ENCODE assay signal across 8 mouse cellular contexts in genomic region chr12:73112326-73113087, GRCm38 (mm10). TPM values are rescaled to one million over a fixed set of nuclear protein-coding genes. Genes with fewer than 3 reads are reported as not detected.
DNase-seq lines count a peak whose midpoint lies in the region; ATAC-seq and TF ChIP-seq lines count a peak whose summit lies in the region.

No protein-coding gene starts in this region.

- no peaks in the 10 kb centered on the region for H3K9me3 ChIP-seq in hindbrain, postnatal 0 days (ENCODE audit: low read length)
- H3K9me3 ChIP-seq in limb, embryonic 10.5 days (replicated peaks): no peaks in the 10 kb centered on the region
- H3K9me3 ChIP-seq in midbrain, embryonic 11.5 days (ENCODE audit: control insufficient read depth, low read length): no peaks in the 10 kb centered on the region
- H3K9me3 ChIP-seq in stomach, postnatal 0 days (ENCODE audit: control insufficient read depth, low read length): no peaks in the 10 kb centered on the region

- H3K4me2 ChIP-seq in hindbrain, postnatal 0 days (ENCODE audit: low read depth, low read length): peak overlapping the region; percentile 99
- peak overlapping the region; percentile 99 for H3K4me2 ChIP-seq in midbrain, embryonic 11.5 days
- H3K4me2 ChIP-seq in stomach, postnatal 0 days (replicated peaks; ENCODE audit: low read depth): peak overlapping the region; percentile 98

- ATAC-seq in hindbrain, postnatal 0 days: peak; percentile 67
- peak; percentile 66 for ATAC-seq in midbrain, embryonic 11.5 days (ENCODE audit: low FRiP score)
- ATAC-seq in stomach, postnatal 0 days (ENCODE audit: low FRiP score, low TSS enrichment): peak; percentile 45

- TF ChIP-seq CTCF in hindbrain, postnatal 0 days (IDR thresholded peaks at IDR 0.05; ENCODE audit: low read depth): no peak
- no peak for TF ChIP-seq CTCF in stomach, postnatal 0 days (IDR thresholded peaks at IDR 0.05; ENCODE audit: low read depth)

- WGBS in hindbrain, postnatal 0 days: under 1% methylated on average over 66 of the region's 71 CpGs
- under 1% methylated on average over 70 of the region's 71 CpGs for WGBS in limb, embryonic 10.5 days
- under 1% methylated on average over 70 of the region's 71 CpGs for WGBS in midbrain, embryonic 11.5 days
- under 1% methylated on average over 68 of the region's 71 CpGs for WGBS in stomach, postnatal 0 days

- H3K36me3 ChIP-seq in hindbrain, postnatal 0 days (ENCODE audit: insufficient read depth, low read length): no peaks in the 10 kb centered on the region
- peaks cover 25% of the 10 kb centered on the region for H3K36me3 ChIP-seq in limb, embryonic 10.5 days
- no peaks in the 10 kb centered on the region for H3K36me3 ChIP-seq in midbrain, embryonic 11.5 days (ENCODE audit: control insufficient read depth, insufficient read depth, low read length)
- no peaks in the 10 kb centered on the region for H3K36me3 ChIP-seq in stomach, postnatal 0 days (ENCODE audit: control insufficient read depth, insufficient read depth, low read length)

- TF ChIP-seq EP300 in stomach, postnatal 0 days (optimal IDR thresholded peaks at IDR 0.05): no peak

- H3K4me3 ChIP-seq in hindbrain, postnatal 0 days (ENCODE audit: low read length): peak overlapping the region; percentile 70
- peak overlapping the region; percentile 81 for H3K4me3 ChIP-seq in limb, embryonic 10.5 days
- H3K4me3 ChIP-seq in midbrain, embryonic 11.5 days (ENCODE audit: low read depth, low read length): peak overlapping the region; percentile 69
- peak overlapping the region; percentile 62 for H3K4me3 ChIP-seq in stomach, postnatal 0 days (ENCODE audit: low read depth, low read length)

- H3K27me3 ChIP-seq in hindbrain, postnatal 0 days (ENCODE audit: insufficient read depth, low read length): no peaks in the 10 kb centered on the region
- H3K27me3 ChIP-seq in limb, embryonic 10.5 days (ENCODE audit: low read depth, poor library complexity, severe bottlenecking): no peaks in the 10 kb centered on the region
- H3K27me3 ChIP-seq in midbrain, embryonic 11.5 days (ENCODE audit: control insufficient read depth, insufficient read depth, low read length): peaks cover 4% of the 10 kb centered on the region; the same call in 1 of the 2 replicates
- peaks cover 3% of the 10 kb centered on the region; the same call in 1 of the 2 replicates for H3K27me3 ChIP-seq in stomach, postnatal 0 days (ENCODE audit: control insufficient read depth, insufficient read depth, low read length)

- peak; percentile 38 for DNase-seq in ovary, postnatal 10 days (ENCODE audit: low spot score)
- no peak for DNase-seq in ovary, adult 18-20 months (ENCODE audit: low spot score)
- DNase-seq in cerebellum, adult 9-10 months: peak; percentile 55
- peak; percentile 45 for DNase-seq in gastrocnemius, adult 18-20 months (ENCODE audit: low spot score)
- DNase-seq in hindbrain, postnatal 0 days (ENCODE audit: low spot score): peak; percentile 47
- peak; percentile 75 for DNase-seq in limb, embryonic 10.5 days (ENCODE audit: low spot score)
- peak; percentile 97 for DNase-seq in midbrain, embryonic 11.5 days (ENCODE audit: low spot score, missing footprints)
- DNase-seq in stomach, postnatal 0 days (ENCODE audit: low spot score): peak; percentile 55

- H3K27ac ChIP-seq in hindbrain, postnatal 0 days: no peak overlapping the region; the same call in 1 of the 2 replicates
- H3K27ac ChIP-seq in limb, embryonic 10.5 days: peak overlapping the region; percentile 97
- H3K27ac ChIP-seq in midbrain, embryonic 11.5 days (ENCODE audit: low read depth, low read length): peak overlapping the region; percentile 63
- H3K27ac ChIP-seq in stomach, postnatal 0 days (replicated peaks): no peak overlapping the region

- peak overlapping the region; percentile 40 for H3K9ac ChIP-seq in hindbrain, postnatal 0 days (replicated peaks; ENCODE audit: low read length)
- peak overlapping the region; percentile 78 for H3K9ac ChIP-seq in midbrain, embryonic 11.5 days (ENCODE audit: low read length)
- H3K9ac ChIP-seq in stomach, postnatal 0 days (ENCODE audit: low read length): peak overlapping the region; percentile 58

- no peaks in the 10 kb centered on the region; the same call in 1 of the 2 replicates for H3K4me1 ChIP-seq in hindbrain, postnatal 0 days (ENCODE audit: insufficient read depth, low read length)
- peaks cover 44% of the 10 kb centered on the region for H3K4me1 ChIP-seq in limb, embryonic 10.5 days
- peaks cover 16% of the 10 kb centered on the region for H3K4me1 ChIP-seq in midbrain, embryonic 11.5 days (ENCODE audit: control insufficient read depth, insufficient read depth, low read length)
- H3K4me1 ChIP-seq in stomach, postnatal 0 days (replicated peaks; ENCODE audit: control insufficient read depth, insufficient read depth): peaks cover 6% of the 10 kb centered on the region; the same call in 1 of the 2 replicates

RNA-seq across cellular contexts. Expression of gene Six4, which starts 0.7 kb away (rescaled TPM):
- 10 to 100 TPM; 13.9 to 16.3 TPM for total RNA-seq in gastrocnemius, adult 18-20 months (2021)
- total RNA-seq in hindbrain, postnatal 0 days (2014; rRNA removed): 1.6 and 1.8 TPM in 2 replicates
- polyA plus RNA-seq in hindbrain, postnatal 0 days (2015; fragmentation: Nextera tagmentation; extraction: Ambion mirVana): 0.15 and 0.26 TPM in 2 replicates
- polyA plus RNA-seq in limb, embryonic 10.5 days (2016; fragmentation: Nextera tagmentation; extraction: Ambion mirVana): 17.2 and 20.8 TPM in 2 replicates
- polyA plus RNA-seq in midbrain, embryonic 11.5 days (2014; fragmentation: Nextera tagmentation; extraction: Ambion mirVana): 2.9 and 3.0 TPM in 2 replicates
- 0.13 and 0.17 TPM in 2 replicates for polyA plus RNA-seq in stomach, postnatal 0 days (2015; fragmentation: Nextera tagmentation; extraction: Ambion mirVana)

RNA-seq across cellular contexts. Expression of gene Mnat1, which starts 11.0 kb away (rescaled TPM):
- 10 to 100 TPM; 18.2 to 18.8 TPM for total RNA-seq in gastrocnemius, adult 18-20 months (2021)
- 14.6 and 17.4 TPM in 2 replicates for total RNA-seq in hindbrain, postnatal 0 days (2014; rRNA removed)
- 17.6 and 18.2 TPM in 2 replicates for polyA plus RNA-seq in hindbrain, postnatal 0 days (2015; fragmentation: Nextera tagmentation; extraction: Ambion mirVana)
- 37.9 and 39.7 TPM in 2 replicates for polyA plus RNA-seq in limb, embryonic 10.5 days (2016; fragmentation: Nextera tagmentation; extraction: Ambion mirVana)
- 36.8 and 38.7 TPM in 2 replicates for polyA plus RNA-seq in midbrain, embryonic 11.5 days (2014; fragmentation: Nextera tagmentation; extraction: Ambion mirVana)
- 17.1 and 20.0 TPM in 2 replicates for polyA plus RNA-seq in stomach, postnatal 0 days (2015; fragmentation: Nextera tagmentation; extraction: Ambion mirVana)

RNA-seq across cellular contexts. Expression of gene Six1, which starts 58.8 kb away (rescaled TPM):
- total RNA-seq in gastrocnemius, adult 18-20 months (2021): 10 to 100 TPM; 68.5 to 72.6 TPM
- 0.22 and 0.47 TPM in 2 replicates for total RNA-seq in hindbrain, postnatal 0 days (2014; rRNA removed)
- 0.54 and 0.68 TPM in 2 replicates for polyA plus RNA-seq in hindbrain, postnatal 0 days (2015; fragmentation: Nextera tagmentation; extraction: Ambion mirVana)
- 18.0 and 32.6 TPM in 2 replicates for polyA plus RNA-seq in limb, embryonic 10.5 days (2016; fragmentation: Nextera tagmentation; extraction: Ambion mirVana)
- polyA plus RNA-seq in midbrain, embryonic 11.5 days (2014; fragmentation: Nextera tagmentation; extraction: Ambion mirVana): 10.4 and 12.1 TPM in 2 replicates
- 0.02 and 0.10 TPM in 2 replicates for polyA plus RNA-seq in stomach, postnatal 0 days (2015; fragmentation: Nextera tagmentation; extraction: Ambion mirVana)

Comparison
In these comparisons a context has a peak if more than half of its experiments do, and no peak if none do; other contexts are left out.
1. H3K27ac ChIP-seq: peak in limb, embryonic 10.5 days (single experiment) and midbrain, embryonic 11.5 days (single experiment); none in hindbrain, postnatal 0 days (single experiment) and stomach, postnatal 0 days (single experiment).
2. Peak in every context shown above with its lines, with median percentiles within 50 percentile points of each other: ATAC-seq, H3K4me2 ChIP-seq, H3K4me3 ChIP-seq and H3K9ac ChIP-seq.